Mouse (Mus musculus): ENCODE measurements around the gene Kcnj3.

Kcnj3 gene

DNA sequence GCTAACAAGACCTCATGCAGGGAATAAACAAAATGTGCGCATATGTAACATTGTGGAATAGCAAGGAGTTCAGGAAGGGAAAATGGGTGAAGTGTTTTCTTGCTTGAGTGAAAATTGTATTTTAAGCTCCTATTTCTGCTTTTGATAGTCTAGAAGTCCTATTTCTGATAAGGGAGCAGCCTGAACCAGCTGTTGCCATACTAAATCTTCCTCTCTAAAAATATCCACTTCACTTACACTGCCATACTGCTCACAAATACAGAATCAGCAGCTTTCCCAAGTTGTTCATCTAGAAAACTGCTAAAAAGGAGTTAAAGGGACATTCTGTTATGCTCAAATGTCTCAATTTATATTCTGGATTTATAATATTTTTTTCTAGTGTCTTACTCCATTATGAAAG is 69.9 kb downstream of the Kcnj3 start:
- in situ Hi-C loops (cut with MseI, MboI), result no loop called here

DNA sequence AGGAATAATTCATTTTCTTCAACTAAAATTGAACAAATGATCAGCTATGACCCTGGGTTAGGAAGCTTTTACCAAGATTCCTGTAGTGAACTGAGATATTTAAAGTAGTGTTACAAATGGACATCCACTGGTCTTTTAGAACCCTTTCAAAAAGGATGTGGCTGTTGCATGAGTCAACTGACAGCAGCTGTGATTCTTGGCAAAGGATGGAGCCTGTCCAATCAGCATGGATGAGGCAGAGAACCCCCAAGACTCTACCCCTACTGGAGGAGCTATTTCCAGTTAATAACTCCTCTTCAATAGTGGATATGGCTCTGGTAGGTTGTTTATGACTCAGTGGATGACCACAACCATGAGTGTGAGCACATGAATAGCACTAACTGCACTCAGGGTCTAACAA is 81.5 kb downstream of the Kcnj3 start:
- in situ Hi-C loops (cut with MseI, MboI), result no loop called here

DNA sequence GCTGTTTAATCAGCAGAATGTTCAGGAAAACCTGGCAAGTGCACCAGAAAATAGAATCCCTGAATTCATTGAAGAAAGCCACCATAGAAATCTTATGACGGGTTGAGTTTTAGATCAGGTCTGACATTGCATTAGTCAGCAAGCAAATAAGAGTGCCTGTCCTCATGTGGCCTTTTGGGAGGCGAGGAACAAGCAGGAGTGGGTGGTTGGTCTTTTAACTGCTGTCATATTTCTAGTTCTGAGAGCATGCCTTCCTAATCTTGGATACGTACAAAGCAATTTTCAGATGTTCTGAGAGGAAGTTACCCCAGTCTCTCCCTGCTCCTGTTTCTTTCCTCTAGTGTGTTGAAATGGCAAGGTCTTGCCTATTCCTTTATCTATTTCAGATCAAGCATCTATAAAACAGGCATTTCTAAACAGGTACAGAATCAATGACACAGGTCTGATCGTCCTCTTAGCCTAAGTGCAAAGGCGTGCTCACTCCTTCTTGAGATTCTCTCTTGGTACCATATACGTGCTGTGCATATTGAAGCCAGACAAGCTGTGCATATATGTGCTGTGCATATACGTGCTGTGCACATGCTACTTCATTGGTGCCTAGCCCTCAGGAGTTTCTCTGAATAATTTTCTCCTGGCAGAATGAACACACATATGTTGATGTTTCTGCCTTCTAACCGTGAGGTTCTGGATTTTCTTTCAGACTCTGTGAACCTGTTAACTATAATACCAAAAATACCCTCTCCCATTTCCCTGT is 97.1 kb downstream of the Kcnj3 start:
- in situ Hi-C loops (cut with MseI, MboI), result no loop called here

DNA sequence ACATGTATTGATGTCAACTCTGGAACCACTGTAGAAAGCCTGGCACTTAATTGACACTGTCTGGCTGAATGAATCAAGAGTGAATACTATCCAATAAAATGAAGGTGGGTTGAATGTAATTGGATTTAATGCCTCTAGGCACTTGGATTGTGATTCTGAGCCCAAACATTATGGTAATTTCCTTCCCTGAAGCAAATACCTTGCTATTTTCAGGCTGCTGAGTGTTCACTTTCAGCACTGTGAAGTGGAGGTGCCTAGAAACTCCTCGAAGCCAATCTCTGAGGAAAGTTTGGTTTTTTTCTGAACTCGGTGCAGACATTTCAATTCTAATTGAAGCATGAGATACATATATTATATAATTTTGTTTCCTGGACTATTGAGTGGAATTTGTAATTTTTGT is 99.2 kb downstream of the Kcnj3 start:
- in situ Hi-C loops (cut with MseI, MboI), result no loop called here

DNA sequence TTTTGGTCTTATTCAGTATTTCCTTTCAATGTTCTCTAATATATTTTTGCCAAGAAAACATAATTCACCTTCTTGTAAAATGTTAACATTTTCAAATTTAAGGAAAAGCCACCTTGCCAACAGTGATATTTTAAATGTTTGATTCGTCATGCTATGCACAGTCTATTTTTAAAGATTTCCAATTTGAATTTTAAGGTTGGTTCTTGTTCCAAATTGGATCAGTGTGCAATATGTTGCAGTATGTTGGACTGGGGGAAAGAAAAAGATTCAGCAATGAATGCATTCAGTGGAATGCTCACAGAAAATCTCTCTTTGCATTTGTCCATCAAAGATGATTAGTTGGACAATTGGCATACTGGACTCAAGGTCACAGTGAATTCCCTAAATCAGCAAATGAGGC is 99.7 kb downstream of the Kcnj3 start:
- in situ Hi-C loops (cut with MseI, MboI), result no loop called here

DNA sequence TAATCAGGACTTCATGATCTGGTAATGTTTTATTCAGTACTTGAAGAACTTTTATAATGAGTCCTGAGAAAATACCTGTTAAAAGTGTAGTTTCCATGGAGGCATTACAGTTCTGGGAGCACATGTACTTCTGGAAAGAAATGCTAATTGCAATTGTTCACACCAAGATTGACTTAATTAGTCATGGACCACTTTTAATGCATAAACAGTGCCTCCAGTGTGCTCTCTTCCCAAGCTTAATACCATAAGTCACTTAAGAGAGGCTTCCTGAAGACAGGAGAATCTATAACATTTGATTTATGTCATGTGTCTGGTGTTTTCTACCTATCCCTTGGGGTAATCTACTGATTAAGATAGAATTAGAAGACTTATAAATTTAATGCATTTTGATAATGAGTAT is 111.8 kb downstream of the Kcnj3 start:
- in situ Hi-C loops (cut with MseI, MboI), result no loop called here

DNA sequence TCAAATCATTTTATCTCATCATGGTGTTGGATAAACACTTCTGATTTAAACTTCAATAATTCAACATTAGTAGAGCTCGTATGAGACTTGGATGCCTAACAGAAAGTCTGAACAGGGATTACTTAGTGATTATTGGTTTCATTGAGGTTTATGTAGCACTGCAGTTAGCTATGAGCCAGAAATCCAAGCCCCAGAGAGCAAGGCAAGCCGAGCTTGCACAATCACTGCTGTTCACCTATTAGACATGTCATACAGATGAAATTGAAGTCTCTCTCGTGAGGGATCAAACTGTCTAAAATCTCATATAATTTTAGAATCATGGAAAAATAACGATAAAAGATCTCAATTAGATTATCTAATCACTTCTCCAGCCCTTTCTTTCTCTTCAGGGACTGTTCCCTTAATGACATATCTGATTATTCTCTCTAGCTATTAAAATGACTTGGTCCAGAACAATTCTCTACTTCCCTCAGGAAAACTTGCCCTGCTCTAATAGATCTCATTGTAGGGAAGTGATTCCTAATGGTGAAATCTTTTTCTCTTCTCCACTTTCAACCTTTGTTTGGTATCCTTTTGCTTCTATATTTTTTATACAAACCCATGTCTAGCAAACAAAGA is 122.7 kb downstream of the Kcnj3 start:
- in situ Hi-C loops (cut with MseI, MboI), result no loop called here

DNA sequence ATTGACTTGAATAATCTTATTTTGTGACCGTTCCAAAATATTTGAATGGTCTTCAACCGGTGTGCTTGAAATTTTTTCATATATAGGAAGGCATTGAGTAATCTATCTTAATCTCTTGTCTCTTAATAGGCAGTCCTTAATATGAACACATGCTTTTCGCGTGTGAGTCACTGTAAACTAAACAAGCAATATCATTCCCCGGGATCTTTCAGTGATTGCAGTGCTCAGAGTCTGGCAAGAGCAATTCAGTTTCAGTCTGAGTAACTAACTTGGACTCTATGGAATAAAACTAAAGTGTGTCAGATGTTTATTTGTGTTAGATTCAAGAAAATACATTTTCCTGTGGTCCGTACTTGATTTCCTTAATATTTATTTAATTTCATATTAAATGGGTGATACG is 133.5 kb downstream of the Kcnj3 start:
- in situ Hi-C loops (cut with MseI, MboI), result no loop called here

DNA sequence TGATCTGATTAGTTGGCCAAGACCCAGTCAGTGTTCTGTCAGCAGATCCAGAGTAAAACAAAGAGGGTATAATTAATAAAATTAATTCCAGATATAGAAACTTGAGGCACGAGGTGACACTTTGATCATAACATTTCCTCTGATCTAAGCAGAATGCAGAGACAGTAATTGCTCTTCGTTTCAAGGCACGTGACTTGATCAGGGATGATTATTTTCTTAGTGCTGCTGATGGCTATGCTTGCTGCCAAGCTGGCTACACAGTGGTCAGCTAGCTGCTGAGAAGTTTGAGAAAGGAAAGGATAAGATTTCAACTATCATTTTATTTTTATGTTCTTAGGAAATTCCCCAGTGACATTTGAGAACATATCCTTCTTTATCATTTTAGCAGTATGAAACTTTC is 135.7 kb downstream of the Kcnj3 start:
- in situ Hi-C loops (cut with MseI, MboI), result no loop called here

DNA sequence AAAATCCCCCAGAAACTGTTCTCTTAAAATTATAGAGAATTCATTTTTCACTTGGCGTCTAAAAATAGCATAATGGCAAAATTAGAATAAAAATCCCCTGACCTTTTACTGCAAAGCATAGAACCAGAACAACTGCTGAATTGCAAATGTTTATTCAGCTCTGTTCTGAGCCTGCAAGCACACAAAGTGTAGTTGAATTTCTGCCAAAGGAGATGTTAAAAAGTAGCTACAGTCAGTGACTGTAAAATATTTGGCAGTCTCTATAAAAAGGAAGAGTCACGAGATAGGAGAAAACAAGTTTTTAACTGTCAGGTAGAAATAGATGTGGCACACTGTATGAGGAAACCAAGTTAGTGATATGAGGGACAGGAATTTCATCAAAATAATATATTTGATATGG is 144.5 kb downstream of the Kcnj3 start:
- in situ Hi-C loops (cut with MseI, MboI), result no loop called here

DNA sequence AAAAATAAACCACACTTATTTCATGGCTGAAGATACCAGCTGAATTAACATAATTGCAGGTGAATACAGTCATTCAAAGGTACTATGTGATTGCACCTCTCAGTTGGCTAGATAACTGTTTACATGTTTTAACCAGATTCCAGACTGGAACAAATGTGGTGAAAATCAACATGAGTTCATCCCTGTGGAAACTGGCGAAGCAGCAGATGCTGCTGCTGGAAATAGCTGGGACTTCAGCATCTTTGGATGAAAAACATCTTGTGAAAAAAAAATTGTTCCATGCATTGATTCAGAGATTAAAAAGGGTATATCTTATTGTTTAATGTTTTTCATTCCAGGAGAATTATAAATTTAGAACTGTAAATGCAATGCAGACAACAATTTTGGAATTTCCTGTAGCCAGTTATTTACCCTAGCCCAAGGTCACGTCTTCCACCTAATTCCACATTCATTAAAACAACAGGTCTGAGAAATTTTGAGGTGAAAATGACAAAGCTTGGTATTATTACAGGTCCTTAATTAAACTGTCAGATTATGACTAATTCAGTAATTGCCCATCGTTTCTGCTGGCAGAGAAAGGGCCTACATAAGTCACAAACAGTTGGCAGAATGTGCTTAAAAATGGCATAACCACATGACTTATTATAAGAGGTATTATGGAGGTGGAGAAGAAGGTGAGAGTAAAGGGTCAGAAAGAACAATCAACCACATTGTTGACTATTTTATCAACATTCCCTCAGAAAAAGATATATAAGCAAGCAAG is 155.6 kb downstream of the Kcnj3 start:
- in situ Hi-C loops (cut with MseI, MboI), result no loop called here

Data from mouse trophoblast stem cell (cell line).